Mouse (Mus musculus) kidney, adult 18-20 months (tissue): ENCODE results near the gene Lrba.

ENCODE experiments used
- DNase-seq: peaks from one replicate; pipeline ENCODE4 v3.0.0; 2021

The Lrba gene

DNA sequence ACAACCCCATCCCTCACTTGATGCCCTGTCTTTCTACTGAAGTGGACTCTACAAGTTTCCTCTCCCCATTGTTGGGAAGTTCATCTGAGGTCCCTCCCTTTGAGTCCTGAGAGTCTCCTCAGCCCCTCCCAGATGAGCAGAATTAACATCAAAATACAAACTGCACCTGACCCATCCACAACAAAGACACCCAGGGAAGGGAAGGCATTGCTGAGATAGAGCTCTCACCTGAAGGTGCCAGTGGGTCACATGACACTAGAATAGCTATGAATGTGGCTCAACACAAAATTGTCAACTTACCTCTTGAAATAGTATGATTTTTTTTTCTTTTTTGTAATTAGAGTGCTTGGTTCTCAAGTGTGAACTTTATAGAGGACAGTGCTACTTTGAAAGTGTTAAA lies 468.3 kb downstream of the Lrba start:
- DNase-seq = no peak

DNA sequence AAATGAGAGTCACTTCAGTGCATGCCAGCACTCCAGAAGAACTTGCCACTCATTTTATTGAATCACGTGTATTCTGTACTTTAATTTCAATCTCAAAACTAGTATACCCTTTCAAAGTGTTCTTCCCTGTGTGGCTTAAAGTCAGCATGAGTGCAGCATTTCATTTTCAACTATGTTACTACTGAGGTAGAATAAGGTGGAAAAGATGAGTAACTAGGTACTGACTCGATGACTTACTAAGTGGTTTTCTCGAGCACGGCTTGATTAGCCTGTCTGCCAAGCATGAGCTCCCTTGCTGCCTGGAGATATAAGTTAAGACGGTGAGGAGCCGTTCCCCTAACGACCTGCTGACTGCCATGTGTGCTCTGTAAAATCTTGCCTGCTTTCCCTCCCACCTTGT lies 469.1 kb downstream of the Lrba start:
- DNase-seq = no peak

DNA sequence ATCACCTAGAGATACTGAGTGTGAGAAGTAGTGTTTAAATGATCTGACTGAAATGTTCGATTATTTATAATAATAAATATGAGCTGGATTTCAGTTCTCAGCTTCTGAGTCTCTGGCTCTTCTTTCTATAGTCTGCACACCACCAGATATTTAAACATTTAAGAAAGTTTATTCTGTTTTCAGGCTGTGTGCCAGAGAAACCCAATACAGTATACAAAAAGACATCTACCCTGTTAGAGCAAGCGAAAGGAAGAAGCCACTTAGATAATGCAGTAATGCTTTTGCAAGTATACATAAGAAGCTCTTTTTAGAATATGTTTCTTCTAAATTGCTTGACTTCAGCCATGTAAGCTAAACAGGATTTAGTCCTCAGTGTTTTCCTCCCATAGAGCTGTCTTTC lies 474.5 kb downstream of the Lrba start:
- DNase-seq = no peak

DNA sequence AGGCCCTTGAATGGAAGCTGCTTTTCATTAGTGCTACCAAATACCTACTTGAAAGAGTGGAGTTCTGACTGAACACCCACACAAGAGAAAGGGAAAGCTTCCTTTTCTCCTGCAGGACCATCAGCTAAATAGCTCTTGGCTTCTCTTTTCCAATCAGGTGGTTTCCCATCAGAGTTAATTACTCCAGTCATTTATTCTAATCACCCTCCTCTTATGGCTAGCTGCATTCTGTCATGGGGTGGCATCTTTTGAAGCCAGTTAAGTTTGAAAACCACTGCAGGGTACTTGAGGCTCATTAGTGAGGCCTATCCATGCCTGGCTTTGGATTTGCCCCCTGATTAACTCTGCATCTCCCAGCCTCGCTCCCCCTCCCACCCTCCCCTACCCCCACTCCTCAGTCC lies 476.7 kb downstream of the Lrba start:
- no peak for DNase-seq

DNA sequence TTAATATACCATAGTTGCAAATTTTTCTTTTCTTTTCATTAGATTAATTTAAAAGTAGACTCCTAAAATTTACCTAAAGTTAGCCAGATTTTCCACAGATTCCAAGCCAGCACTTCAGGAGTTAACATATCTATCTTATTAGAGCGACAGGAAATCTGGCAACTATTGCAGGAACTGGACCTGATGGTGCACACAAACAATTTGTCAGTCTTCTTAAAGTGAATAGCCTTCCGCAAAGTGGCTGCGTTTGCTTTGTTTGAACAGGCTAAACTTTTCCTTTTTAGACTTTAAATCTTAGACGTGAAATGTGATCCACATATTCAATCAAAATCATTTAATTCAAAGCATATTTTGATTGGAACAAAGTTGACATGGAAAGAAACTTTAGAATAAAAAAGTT lies 485.0 kb downstream of the Lrba start:
- DNase-seq = no peak

DNA sequence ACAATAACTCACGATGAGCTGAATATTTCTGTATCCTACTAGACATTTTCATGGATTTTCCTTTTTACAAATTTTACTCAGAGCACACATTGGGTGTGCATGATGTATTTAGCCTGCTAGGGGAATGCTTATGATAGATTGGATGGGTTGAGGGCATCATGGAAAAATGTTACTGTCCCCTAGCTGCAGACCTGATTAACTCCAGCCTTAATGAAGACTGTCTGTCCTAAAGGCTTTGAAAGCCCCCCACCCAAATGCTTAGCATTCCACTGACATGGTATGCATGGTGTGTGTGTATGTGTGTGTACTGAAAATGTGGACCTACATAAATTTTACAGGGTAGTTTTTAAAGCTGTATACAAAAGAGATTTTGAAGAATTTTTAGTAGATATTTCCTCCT lies 487.1 kb downstream of the Lrba start:
- no peak for DNase-seq

DNA sequence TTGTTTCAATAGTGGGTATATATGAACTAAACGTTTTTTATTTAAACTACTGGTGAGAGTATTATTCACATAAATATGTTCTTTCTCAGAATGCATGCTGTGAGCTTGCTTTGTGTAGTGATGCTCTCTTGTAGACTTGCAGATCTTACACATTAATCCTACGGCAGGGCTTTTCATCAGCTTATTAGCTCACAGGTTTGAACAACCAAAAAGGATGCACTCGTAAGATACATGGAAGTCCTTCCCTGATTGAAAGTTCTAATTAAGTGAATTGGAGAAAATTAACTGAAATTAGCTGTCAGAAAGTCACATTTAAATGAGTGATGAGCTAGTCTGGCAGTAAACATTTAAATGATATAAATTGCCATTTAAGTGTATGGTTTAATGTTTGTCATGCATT lies 488.3 kb downstream of the Lrba start:
- DNase-seq = no peak

DNA sequence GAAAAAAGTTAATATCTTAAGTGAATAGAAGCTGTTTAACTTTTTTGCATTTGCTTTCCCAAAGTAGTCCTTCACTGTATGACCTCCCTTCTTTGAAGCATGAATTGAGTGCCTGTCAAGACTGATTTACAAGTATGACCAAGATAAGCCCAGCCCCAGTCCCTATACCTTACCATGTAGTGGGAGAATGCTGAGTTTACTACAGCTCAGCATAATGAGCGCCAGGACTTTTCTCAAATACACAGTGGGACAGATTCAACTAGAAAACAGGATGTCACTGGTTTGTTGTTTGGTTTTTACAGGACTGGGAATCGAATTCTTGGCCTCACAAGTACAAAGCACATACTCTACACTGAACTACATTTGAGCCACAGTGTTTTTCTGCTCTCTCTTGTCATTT lies 490.0 kb downstream of the Lrba start:
- no peak for DNase-seq

DNA sequence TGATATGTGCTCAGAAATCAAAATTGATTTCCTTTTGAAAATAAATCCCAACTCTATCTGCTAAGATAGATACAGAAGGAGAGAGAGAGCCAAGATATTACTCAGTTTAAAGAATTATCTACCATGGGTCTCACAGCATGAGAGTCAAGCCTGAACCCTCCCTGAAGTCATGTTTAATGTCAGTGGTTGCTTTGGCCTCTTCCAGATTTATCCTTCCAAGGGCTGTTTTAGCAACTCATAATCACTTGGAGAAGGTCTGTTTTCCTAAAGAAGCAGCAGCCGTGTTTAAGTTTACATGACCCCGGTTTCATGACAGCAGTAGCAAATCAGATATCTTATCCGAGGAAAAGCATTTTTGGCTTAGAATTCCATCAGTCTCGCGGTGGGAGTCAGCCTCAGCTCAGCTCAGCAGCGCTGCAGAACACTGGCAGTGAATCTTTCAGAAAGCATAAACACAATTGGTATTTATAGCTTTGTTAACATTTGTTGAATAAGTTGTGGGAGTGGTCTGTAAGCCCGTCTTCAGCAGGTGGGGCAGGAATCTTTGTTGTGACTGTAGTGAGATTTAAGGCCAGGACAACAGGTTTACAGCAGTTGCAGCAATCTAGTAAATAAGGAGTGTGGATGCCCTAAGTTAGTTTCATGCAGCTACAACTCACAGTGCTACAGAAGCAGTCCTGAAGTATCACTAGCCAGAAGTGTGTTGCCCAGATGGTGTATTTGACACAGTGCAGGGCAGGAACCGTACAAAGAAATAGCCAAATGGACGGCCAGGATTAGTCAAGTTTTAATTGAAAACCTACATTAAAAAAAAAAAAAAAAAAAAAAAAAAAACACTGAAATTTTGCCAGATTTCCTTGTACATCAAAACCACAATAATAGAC lies 499.2 kb downstream of the Lrba start:
- no peak for DNase-seq

DNA sequence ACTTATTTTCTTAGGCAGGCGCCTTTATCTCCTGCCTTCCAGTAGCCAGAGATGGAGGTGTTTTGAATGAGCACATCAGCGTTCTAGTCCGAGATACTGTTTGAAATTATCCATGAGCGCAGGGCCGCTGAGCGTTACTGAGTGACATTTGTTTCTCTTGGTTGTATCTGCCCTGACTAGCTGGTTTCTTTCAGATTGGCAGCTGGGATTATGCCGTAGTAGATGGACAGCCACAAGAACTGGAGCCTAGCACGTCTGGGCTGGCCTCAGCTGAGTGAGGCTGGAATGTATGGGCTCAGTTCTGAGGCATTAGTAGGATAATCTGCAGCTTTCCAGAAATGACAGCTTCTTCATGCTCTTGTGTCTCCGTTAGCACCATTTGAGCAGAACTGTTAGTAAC lies 500.6 kb downstream of the Lrba start:
- DNase-seq = no peak

DNA sequence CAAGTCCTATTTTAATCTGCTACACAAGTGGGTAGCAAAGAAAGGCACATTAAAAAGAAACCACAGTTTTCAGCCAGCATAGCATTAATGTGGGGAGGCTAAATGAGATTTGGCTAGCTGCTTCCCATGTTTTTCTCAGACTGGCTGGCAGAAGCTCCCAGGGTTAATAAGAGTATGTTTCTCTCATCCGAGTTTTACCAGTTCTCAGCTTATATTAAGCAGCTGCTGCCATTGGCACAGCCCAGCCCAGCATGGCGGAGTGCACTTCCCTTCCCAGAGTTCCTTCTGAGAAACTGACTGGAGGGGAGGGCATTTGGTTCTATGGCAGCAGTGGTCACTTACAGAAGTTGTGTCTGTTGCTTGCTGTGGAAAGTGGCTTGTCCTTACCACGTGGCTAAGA lies 514.4 kb downstream of the Lrba start:
- no peak for DNase-seq

DNA sequence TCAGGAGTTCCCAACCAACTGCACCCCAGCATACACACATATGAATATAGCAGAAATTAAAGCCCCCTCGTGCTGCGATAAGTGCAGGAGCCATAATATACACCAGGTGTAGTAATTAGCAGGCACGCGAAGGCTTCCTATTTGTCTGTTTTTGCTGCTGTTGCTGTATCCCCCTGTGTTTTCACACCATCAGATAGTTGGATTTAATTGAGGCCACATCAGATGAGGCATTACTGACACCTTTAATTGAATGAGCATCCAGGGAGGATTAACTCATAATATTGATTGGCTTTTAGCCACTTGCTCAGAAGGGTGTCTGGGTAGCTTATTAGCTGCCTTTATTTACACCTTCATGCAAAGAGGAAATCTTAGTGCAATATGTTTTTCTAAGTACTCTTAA lies 515.3 kb downstream of the Lrba start:
- no peak for DNase-seq

DNA sequence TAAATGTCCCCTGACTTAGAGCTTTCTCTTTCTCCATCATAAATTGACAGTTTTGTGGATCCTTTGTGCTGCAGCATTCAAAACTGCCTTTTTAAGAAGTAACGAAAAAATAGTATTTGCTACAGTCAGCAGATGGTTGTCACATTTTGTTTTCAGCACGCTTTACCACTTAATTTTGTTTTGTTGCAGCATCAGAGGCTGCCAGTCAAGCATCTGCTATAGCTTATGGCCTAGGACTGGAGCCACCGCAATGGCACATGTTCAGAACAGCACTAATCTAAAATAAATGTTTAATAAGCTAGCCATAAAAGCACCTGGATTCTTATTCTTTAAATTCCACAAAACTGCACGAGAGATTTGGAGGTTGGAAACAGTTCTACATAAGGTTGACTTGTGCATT lies 520.9 kb downstream of the Lrba start:
- no peak for DNase-seq

DNA sequence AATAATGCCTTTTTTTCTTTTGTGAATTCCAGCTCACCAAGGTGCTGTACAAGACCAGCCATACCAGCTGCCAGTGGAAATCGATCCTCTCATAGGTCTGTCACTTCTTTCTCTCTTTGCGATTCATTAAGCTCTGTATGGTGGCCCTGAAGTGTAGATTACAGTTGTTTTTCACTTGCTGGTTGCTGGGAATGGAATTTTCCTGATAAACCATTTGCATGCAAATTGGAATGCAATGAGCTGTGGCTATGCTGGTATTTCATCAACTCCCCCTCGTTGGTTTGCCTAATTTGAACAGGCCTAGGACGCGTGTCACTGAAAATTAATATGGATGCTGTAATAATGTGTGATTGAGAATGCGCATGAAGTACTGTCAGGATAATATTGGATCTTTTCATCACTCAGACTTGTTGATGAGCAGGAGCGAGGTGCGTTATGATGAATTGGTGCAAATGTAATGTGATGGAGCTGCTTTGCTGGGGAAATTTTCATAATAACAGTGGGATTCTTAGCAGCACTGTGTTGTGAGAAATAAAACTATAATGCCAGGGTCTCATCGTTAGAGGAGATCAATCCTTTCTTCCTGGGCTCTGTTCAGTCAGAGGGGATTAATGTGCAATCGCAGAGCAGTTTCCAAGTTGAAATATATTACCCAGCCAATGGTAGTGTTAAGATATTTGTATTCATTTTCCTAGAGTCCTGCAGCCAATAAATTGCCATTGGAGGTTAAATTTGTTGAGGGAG lies 521.5 kb downstream of the Lrba start:
- no peak for DNase-seq

DNA sequence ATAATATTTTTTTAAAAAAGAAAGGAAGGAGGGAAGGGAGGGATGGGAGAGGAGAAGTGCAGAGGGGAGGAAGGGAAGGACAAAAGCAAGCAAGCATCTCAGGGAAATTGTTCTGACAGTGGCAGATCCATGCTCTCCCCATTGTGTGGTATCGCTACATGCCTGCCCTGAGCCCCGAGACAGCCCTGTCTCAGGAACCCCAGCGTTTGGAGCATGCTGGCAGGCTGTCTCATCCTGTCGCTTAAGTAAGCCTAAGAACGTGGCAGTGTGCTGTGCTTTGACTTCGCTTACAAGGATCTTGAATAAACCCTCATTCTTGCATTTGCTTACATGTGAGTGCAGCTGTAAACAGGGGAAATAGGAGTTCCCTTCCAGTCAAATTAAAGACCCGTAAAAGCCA lies 526.2 kb downstream of the Lrba start:
- DNase-seq = no peak

DNA sequence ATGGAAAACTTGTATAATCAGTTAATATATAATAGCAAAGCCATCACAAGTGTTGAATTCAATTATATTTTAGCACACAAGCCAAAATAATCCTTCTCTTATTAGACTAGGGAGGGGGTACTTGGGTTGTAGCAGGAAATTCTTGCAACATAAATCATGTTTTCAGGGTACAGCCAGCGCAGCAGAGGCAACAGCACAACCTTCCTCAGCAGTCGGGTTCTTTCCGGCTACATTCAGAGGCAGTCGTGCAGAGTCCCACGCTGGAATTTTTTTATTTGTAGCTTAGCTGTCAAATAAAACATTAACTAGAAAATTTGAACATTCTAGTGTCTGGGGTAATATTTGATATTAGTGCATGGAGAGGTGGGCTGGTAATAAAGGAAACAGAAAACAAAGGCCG lies 529.7 kb downstream of the Lrba start:
- DNase-seq = no peak

DNA sequence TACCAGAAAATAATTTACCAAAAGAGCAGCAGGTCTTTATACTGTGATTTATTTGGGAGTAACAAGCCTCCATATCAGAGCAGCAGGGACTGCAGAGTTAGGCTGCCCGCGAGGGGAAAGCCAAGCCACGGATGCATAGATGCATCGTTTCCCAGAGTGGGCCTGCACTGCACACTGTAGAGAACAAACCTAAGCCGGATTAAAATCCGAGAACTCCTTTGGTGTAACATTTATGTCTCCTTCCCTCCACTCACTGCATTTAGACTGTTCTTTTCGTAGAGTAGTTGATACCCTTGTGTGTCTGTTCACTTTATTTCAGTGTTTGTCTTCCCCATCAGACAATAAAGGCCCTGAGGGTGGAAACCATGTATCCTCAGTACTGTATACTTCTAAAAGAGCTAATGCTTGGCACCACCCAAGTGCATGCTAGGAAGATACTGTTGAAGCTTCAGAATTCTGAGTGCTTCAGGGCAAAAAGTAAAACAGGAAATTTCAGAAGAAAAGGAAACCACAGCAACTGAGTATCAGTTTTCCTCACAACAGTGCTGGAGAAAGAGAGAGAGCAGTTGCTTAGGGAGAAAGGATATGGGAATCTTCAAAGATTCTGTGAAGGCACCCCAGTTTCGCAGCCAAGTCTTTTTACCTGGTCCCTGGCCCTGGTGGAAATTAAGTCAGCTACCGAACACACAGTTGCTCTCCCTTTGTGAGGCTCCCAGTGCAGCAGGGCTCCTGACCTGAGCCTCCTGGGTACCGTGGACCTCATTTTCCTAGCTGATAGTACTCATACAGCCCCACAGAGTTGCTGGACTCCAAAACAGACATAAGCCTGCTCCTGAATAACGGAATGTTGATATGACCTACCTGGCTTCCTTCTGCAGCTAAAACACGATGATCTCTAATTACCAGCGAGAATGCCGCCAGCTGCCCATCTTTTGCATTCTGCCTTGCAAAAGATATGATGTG lies 530.4 kb downstream of the Lrba start:
- DNase-seq = no peak

DNA sequence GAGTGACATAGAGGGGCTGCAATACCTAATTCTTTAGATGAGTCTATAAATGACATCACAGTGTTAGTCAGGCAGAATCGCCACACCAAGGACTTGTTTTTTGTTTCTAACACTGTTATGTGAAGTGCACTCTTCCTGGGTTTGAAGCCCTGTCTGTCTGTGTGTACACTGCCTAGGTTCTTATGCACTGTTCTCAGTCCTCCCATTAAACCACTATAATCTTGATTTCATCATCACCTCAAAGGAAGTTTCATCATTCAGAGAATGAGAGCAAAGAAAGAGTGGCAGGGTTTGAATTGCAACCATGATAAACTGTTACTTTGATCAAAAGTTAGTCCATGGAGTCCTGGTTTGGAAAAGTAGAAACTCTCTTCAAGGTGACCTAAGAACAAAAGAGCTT lies 532.1 kb downstream of the Lrba start:
- DNase-seq = no peak

DNA sequence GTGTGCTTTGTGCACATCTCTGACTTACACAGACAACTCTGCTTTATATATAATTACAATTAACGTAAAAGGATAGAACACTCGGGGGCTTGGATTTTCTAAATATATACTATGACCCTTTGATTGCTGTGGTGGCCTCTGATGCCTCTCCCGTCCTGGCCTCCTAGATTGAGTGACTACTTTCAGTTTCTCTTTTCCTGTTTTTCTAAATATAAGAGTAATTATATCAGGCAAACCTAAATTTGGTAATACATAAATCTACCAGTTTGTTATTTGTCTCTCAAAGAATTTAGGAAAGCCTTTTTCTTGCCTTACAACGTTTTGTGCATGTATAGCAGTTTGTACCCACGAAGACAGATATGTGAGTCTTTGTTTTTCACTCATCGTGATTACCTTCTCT lies 534.2 kb downstream of the Lrba start:
- DNase-seq = no peak

DNA sequence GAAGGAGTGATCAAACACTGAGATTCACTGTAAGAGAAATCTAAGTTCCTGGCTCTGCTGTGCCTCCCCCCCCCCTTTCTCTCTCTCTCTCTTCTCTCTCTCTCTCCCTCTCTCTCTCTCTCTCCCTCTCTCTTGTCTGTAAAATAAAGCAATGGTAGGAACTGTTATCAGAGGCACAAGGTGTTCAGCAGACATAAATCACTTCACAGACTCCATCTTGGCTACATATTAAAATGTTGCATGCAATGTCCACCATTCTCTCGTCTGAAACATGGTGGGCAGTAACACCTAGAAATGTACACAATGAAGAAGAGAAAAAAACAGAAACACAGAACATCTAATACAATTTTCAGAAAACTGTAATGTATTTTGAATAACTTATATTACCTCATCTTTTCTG lies 534.9 kb downstream of the Lrba start:
- DNase-seq = no peak

DNA sequence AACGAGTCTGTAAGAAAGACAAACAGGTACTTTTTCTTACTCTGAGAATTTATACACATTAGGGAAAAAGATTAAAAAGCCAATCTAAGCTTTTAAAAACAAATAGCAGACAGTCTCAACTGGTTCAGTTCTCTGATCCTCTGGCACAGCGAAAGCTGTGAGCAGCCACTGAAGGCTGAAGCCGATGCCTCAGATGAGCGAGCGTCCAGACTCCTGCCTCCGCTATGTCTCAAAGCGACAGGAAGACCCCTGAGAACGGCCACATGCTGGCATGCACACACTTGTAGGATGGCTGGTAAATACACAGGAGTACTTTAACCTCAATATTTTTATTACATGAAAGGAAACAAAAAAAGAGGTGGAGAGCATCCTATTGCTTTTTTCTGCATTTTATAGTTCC lies 535.4 kb downstream of the Lrba start:
- DNase-seq = no peak

DNA sequence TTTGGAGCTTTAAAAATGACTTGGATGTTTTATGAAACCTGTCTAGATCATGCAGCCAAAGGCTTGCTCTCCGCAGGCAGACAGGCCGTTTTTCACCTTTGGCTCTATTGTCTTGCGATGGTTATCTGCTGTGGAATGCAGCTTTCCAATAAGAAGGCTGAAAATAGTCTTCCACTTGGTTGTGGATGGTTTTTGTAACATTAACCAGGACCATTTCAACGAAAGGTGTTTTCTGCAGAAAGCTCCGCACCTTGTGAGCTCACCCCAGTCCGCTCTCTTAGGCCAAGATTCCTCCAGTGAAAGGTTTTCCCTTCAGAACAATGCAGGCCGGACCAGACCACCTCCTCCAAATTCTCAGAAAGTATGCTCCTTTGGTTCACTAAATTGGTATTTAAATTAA lies 536.0 kb downstream of the Lrba start:
- DNase-seq = no peak
